Comparison of ENCODE assay signal across 21 mouse cellular contexts in the genomic region with DNA sequence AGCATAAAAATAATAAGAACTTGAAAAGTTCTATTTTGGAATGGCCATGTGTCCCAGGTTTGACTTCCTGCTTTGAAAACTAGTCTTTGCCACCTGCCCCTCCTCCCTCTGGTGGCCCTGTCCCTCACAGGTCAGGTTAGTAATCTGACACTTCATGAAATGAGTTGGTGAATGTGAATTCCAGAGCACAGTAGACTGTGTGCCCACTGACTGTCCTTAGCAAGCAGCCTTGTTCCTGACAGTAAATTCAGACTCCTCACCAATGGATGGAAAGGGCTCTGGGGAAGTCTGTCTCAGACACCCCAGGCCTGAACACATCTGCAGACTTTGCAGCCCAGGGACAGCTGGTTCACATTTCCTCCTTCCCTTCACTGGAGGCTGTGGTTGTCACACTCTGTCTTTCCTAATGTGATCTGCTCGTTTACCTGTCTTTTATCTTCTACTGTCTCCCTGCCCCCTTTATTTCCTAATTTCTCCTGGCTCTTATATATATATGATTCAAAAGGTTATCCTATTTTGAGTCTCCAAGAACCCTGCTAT. TPM values are rescaled to one million over a fixed set of nuclear protein-coding genes. Genes with fewer than 3 reads are reported as not detected.
DNase-seq lines count a peak whose midpoint lies in the region; ATAC-seq and TF ChIP-seq lines count a peak whose summit lies in the region.
"Had no signal": no experiment of that assay in that cellular context is flagged by ENCODE, and none has a peak within 500 bp of the region (broad histone marks: within the 10 kb centered on the region; RNA-seq: fewer than 3 reads in every experiment).

No protein-coding gene starts in this region.

- no peaks in the 10 kb centered on the region for H3K27me3 ChIP-seq in embryonic facial prominence, embryonic 15.5 days
- no peaks in the 10 kb centered on the region for H3K27me3 ChIP-seq in limb, embryonic 14.5 days (ENCODE audit: control insufficient read depth, insufficient read depth, low read length)
- H3K27me3 ChIP-seq in thymus, adult 2 months (ENCODE audit: control insufficient read depth, insufficient read depth, low read length), result no peaks in the 10 kb centered on the region
- 0 out of 2 replicates have a peak, but pooled peaks cover 5% of the 10 kb centered on the region for H3K27me3 ChIP-seq in liver, embryonic 12.5 days (replicated peaks)
- H3K27me3 ChIP-seq: midbrain, embryonic 15.5 days; neural tube, embryonic 13.5 days had no signal

- peaks cover 12% of the 10 kb centered on the region for H3K4me1 ChIP-seq in embryonic facial prominence, embryonic 15.5 days
- peaks cover 20% of the 10 kb centered on the region for H3K4me1 ChIP-seq in limb, embryonic 14.5 days (ENCODE audit: control insufficient read depth, insufficient read depth, low read length)
- no peaks in the 10 kb centered on the region for H3K4me1 ChIP-seq in thymus, adult 2 months (replicated peaks; ENCODE audit: control insufficient read depth, insufficient read depth, low read length)
- H3K4me1 ChIP-seq in liver, embryonic 12.5 days, result no peaks in the 10 kb centered on the region
- H3K4me1 ChIP-seq: heart, embryonic 10.5 days; midbrain, embryonic 15.5 days had no signal

- 0 out of 2 replicates have a peak overlapping the region, but pooled peaks have one; percentile 4 for H3K4me2 ChIP-seq in embryonic facial prominence, embryonic 15.5 days (replicated peaks)
- H3K4me2 ChIP-seq in limb, embryonic 14.5 days (replicated peaks; ENCODE audit: low read depth, low read length, severe bottlenecking), result no peak overlapping the region
- H3K4me2 ChIP-seq in liver, embryonic 12.5 days, result no peak overlapping the region
- H3K4me2 ChIP-seq: midbrain, embryonic 15.5 days; neural tube, embryonic 13.5 days had no signal

- DNase-seq in embryo, embryonic 10 days (ENCODE audit: low spot score), result peak; percentile 57
- DNase-seq in embryo, embryonic 10.5 days (ENCODE audit: low spot score), result peak; percentile 42
- no peak for DNase-seq in limb, embryonic 14.5 days (ENCODE audit: low spot score)
- DNase-seq in thymus, adult 2 months, result no peak
- DNase-seq in thymus, postnatal 14 days, result no peak
- DNase-seq: adrenal gland, adult 2 months; cerebellum, adult 11-12 months; cerebellum, postnatal 10 days; gastrocnemius, adult 2 months; kidney, postnatal 14 days; lung, adult 18-20 months; lung, postnatal 36 days; thymus, postnatal 25 days had no signal

- H3K27ac ChIP-seq in embryonic facial prominence, embryonic 15.5 days (replicated peaks), result 0 out of 2 replicates have a peak overlapping the region, but pooled peaks have one; percentile 22
- H3K27ac ChIP-seq in limb, embryonic 14.5 days (replicated peaks; ENCODE audit: low read depth, low read length), result no peak overlapping the region
- no peak overlapping the region for H3K27ac ChIP-seq in thymus, adult 2 months (ENCODE audit: control insufficient read depth, insufficient read depth, low read length)
- H3K27ac ChIP-seq in liver, embryonic 12.5 days, result no peak overlapping the region
- H3K27ac ChIP-seq: gastrocnemius, adult 2 months; heart, embryonic 10.5 days; layer of hippocampus, adult 2 months; midbrain, embryonic 15.5 days; neural tube, embryonic 13.5 days had no signal

- no peak overlapping the region for H3K4me3 ChIP-seq in embryonic facial prominence, embryonic 15.5 days (replicated peaks)
- no peak overlapping the region for H3K4me3 ChIP-seq in limb, embryonic 14.5 days (replicated peaks; ENCODE audit: low read length)
- no peak overlapping the region for H3K4me3 ChIP-seq in thymus, adult 2 months (ENCODE audit: control insufficient read depth, insufficient read depth, low read length)
- no peak overlapping the region for H3K4me3 ChIP-seq in liver, embryonic 12.5 days
- H3K4me3 ChIP-seq: gastrocnemius, adult 2 months; heart, embryonic 10.5 days; layer of hippocampus, adult 2 months; midbrain, embryonic 15.5 days; neural tube, embryonic 13.5 days had no signal

- no peak for TF ChIP-seq CTCF in thymus, adult 2 months (IDR thresholded peaks at IDR 0.05; ENCODE audit: borderline replicate concordance, control insufficient read depth, extremely low read depth, insufficient read depth, low read length, poor library complexity)

- 4% methylated on average over 1 of the region's 1 CpGs for WGBS in embryonic facial prominence, embryonic 15.5 days
- WGBS in limb, embryonic 14.5 days, result 0% methylated on average over 1 of the region's 1 CpGs
- 0% methylated on average over 1 of the region's 1 CpGs for WGBS in thymus, adult 2 months
- WGBS in liver, embryonic 12.5 days (ENCODE audit: insufficient replicate concordance), result 22% methylated on average over 1 of the region's 1 CpGs

- H3K36me3 ChIP-seq in embryonic facial prominence, embryonic 15.5 days, result no peaks in the 10 kb centered on the region
- no peaks in the 10 kb centered on the region for H3K36me3 ChIP-seq in limb, embryonic 14.5 days (ENCODE audit: control insufficient read depth, insufficient read depth, low read length)
- no peaks in the 10 kb centered on the region for H3K36me3 ChIP-seq in thymus, adult 2 months (ENCODE audit: control insufficient read depth, insufficient read depth, low read length)
- H3K36me3 ChIP-seq in liver, embryonic 12.5 days, result no peaks in the 10 kb centered on the region
- H3K36me3 ChIP-seq: heart, embryonic 10.5 days; midbrain, embryonic 15.5 days; neural tube, embryonic 13.5 days had no signal

- no peaks in the 10 kb centered on the region for H3K9me3 ChIP-seq in embryonic facial prominence, embryonic 15.5 days (replicated peaks)
- H3K9me3 ChIP-seq in limb, embryonic 14.5 days (ENCODE audit: control insufficient read depth, low read length), result no peaks in the 10 kb centered on the region
- no peaks in the 10 kb centered on the region for H3K9me3 ChIP-seq in liver, embryonic 12.5 days (replicated peaks)
- H3K9me3 ChIP-seq: heart, embryonic 10.5 days; midbrain, embryonic 15.5 days; neural tube, embryonic 13.5 days had no signal

- ATAC-seq in embryonic facial prominence, embryonic 15.5 days (ENCODE audit: insufficient number of reproducible peaks, low FRiP score, low TSS enrichment, low read depth), result peak; percentile 73; the same call in 1 of the 2 replicates
- peak; percentile 44 for ATAC-seq in limb, embryonic 14.5 days (ENCODE audit: low FRiP score, low read depth)
- no peak for ATAC-seq in liver, embryonic 12.5 days
- ATAC-seq: intestine, postnatal 0 days; midbrain, embryonic 15.5 days had no signal

- TF ChIP-seq POLR2A in limb, embryonic 14.5 days (IDR thresholded peaks at IDR 0.05; ENCODE audit: borderline replicate concordance, extremely low read depth, insufficient read depth, insufficient read length), result no peak
- no peak for TF ChIP-seq POLR2A in thymus, adult 2 months (IDR thresholded peaks at IDR 0.05; ENCODE audit: control insufficient read depth, extremely low read depth, insufficient read depth, low read length, poor library complexity)

- H3K9ac ChIP-seq in embryonic facial prominence, embryonic 15.5 days, result no peak overlapping the region
- H3K9ac ChIP-seq in limb, embryonic 14.5 days (ENCODE audit: low read depth, low read length, severe bottlenecking), result no peak overlapping the region
- H3K9ac ChIP-seq in liver, embryonic 12.5 days, result no peak overlapping the region
- H3K9ac ChIP-seq: midbrain, embryonic 15.5 days; neural tube, embryonic 13.5 days had no signal

RNA-seq across cellular contexts. Expression of a gene that starts 49.6 kb away (rescaled TPM):
- 15.6 and 23.7 TPM in 2 replicates for polyA plus RNA-seq in embryonic facial prominence, embryonic 15.5 days (2015; fragmentation: Nextera tagmentation; extraction: Ambion mirVana)
- polyA plus RNA-seq in limb, embryonic 14.5 days (2012; rRNA removed), result 29.5 and 31.4 TPM in 2 replicates
- polyA plus RNA-seq in limb, embryonic 14.5 days (2014; fragmentation: Nextera tagmentation; extraction: Ambion mirVana), result 47.1 and 62.3 TPM in 2 replicates
- 3.6 and 4.9 TPM in 2 replicates for polyA plus RNA-seq in thymus, adult 2 months (2012; rRNA removed)
- 0.12 and 0.13 TPM in 2 replicates for polyA plus RNA-seq in liver, embryonic 12.5 days (2016; fragmentation: Nextera tagmentation; extraction: Ambion mirVana)
- polyA plus RNA-seq: C2C12 had no signal

Comparison
In these comparisons a context has a peak if more than half of its experiments do, and no peak if none do; other contexts are left out.
1. DNase-seq: peak in embryo, embryonic 10 days (single experiment) and embryo, embryonic 10.5 days (single experiment); none in limb, embryonic 14.5 days (single experiment), thymus, adult 2 months (single experiment) and thymus, postnatal 14 days (single experiment).